Mouse (Mus musculus) urinary bladder, adult 18-20 months (tissue): ENCODE data around the gene Aamp.

Experiments used
- DNase-seq, 2 experiments: peaks; one replicate each; pipeline ENCODE4 v3.0.0; 2022; ENCODE audit warnings: low spot score in 2 of 2, mixed read lengths in 2 of 2

Aamp gene

DNA sequence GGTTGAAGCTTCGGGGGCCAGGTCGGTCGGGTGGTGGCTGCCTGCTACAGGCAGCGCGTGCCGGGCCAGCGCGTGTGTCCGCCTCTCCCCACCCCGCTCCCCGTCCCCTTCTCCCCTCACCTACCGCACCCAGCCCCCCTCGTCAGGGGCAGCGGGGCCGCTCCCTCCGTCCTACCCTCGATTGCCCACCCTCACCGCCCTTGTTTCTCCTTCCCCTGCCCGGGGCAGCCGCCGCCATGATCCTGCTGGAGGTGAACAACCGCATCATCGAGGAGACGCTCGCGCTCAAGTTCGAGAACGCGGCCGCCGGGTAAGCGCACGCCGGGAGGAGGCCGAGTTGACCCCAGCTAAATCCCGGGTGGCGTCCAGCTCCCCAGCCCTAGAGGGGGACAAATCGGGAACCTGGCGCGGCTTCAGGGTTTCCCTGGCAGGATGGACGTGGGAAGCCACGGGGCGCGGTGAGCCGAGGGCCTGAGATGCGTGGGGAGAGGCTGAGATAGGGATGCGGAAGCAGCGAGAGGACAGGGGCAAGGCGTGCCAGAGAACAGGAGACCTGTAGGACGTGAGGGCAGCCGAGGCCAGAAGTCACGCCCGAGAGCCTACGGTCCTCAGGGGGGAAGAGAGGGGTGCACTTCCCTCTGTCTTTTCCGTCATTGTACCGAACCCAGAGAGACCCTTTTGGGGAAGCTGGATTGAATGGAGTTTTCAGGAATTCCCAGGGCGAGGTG lies 47.8 kb downstream of the Aamp start:
- peak in 1 of 2 experiments; percentile 45 for DNase-seq

DNA sequence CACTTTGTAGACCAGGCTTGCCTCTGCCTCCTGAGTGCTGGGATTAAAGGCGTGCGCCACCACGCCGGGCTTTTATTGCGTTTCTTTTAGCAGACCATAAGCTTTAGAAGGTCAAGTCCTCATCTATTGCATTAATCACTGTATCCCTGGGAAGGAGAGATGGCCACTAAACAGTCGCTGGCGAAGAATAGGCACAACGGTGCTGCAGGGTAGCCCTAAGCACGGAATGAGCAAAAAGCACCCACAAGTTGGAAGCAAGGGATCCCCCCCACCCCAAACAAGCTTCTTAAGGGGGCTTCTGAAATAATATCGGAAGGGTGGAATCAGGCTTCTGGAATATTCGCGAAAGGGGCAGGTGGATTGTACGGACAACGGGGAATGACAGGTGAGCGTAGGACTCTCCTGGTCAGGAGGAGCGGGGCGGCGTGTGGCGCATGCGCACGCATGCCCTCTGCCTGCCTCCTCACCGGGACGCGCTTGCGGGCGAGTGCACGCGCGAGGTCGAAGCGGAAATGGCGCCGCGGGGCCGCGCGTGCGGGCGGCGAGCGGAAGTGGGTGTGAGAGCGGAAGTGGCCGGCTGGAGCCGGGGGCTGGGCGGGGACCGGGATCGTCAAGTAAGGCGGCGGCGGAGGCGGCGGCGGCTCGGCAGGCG lies 48.5 kb downstream of the Aamp start, which contains the start of gene Arpc2:
TSS of gene Arpc2 (plus strand) at position 147 of the 652 bp plus-strand sequence.
- peak; percentile 95 to 97 for DNase-seq

DNA sequence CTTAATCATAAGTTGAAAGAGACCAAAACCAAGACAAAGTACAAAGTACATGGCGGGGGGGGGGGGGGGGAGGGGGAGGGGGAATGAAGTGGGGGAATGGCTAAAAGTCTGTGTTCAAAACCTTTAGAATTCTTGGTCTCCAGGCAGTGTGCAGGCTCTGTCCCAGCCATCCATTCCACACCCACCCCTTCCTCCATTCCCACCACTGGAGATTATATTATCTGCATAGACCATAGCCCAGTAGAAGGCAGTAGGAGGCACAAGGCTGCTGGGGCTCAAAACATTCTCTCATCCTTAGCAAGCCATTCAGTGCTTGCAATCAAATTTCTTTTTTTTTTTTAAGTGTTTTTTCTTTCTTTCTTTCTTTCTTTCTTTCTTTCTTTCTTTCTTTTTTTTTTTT lies 53.5 kb downstream of the Aamp start:
- no peak for DNase-seq

DNA sequence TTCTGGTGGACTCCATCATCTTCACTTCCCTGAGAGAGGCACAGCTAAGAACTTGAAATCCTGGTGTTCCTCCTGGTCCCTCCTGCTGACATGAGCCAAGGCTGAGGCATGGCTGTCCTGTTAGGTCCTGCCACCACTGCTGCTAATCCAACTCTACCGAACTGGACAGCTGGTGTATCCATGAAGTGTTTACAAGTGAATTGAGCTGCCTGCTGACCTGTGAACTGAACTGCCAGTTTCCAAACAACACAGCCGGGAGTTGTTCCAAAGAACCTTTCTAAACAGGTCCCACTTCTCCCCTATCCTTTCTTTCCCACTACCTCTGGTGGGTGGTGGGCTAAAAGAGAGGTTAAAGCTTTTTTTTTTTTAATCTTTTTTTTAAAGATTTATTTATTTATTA lies 54.6 kb downstream of the Aamp start:
- no peak for DNase-seq
